Mouse (Mus musculus) left cerebral cortex, postnatal 25 days (tissue): Measurements from ENCODE around the gene Strn3. TPM values are rescaled to one million over a fixed set of nuclear protein-coding genes. Genes with fewer than 3 reads are reported as not detected.
"Not testable (repeated sequence)": the region's sequence is repeated elsewhere in the genome, so short reads cannot be mapped to it uniquely, and the experiment has no call there.

Experiments used
- DNase-seq, 2 experiments: peaks; one replicate each; pipeline ENCODE4 v3.0.0; 2022; ENCODE audit warnings: low spot score in 2 of 2, mixed read lengths in 1 of 2
- intact Hi-C: fragments of 180-260 bp; cut with DNase I; formaldehyde crosslinking; loops from one replicate; pipeline ENCODE4 v1.15.1; 2025
- total RNA-seq, 2 experiments: library from RNA; stranded (reverse); gene quantifications; 2 replicates each; pipeline ENCODE4 v1.2.3; 2021

Strn3 gene
- total RNA-seq, 2 experiments from 2014 or later: 85.6 to 87.7 TPM

GRCm38 (mm10) chr12:51633481-51633880 is 58.2 kb downstream of the Strn3 start:
- DNase-seq: no peak
- intact Hi-C loops: no loop called here

GRCm38 (mm10) chr12:51623366-51623694 is 68.4 kb downstream of the Strn3 start:
- DNase-seq: no peak
- intact Hi-C loops: loop anchor here (5.0 kb wide), 1 partner anchor 221 kb away; no protein-coding TSS in a partner anchor

- intact Hi-C loops: loop anchor here (5.0 kb wide), 1 partner anchor 221 kb away; no protein-coding TSS in a partner anchor
- DNase-seq: peak in 1 of 2 experiments; percentile 44
These were observed 68.9 kb downstream of the Strn3 start for GRCm38 (mm10) chr12:51622670-51623365.

GRCm38 (mm10) chr12:51621161-51621560 is 70.5 kb downstream of the Strn3 start:
- no peak for DNase-seq
- intact Hi-C loops: loop anchor here (5.0 kb wide), 1 partner anchor 219 kb away; no protein-coding TSS in a partner anchor

- intact Hi-C loops: loop anchor here (5.0 kb wide), 1 partner anchor 218 kb away; no protein-coding TSS in a partner anchor
- DNase-seq: no peak
These were observed 71.1 kb downstream of the Strn3 start for GRCm38 (mm10) chr12:51620572-51620971.

- intact Hi-C loops: no loop called here
- no peak for DNase-seq
These were observed 79.3 kb downstream of the Strn3 start for GRCm38 (mm10) chr12:51612361-51612760.

GRCm38 (mm10) chr12:51606138-51606537 is 85.6 kb downstream of the Strn3 start:
- intact Hi-C loops: no loop called here
- peak in 1 of 2 experiments; percentile 41 for DNase-seq

- no peak for DNase-seq
- intact Hi-C loops: no loop called here
These were observed 88.4 kb downstream of the Strn3 start for GRCm38 (mm10) chr12:51603306-51603705.

GRCm38 (mm10) chr12:51594030-51594470 is 97.6 kb downstream of the Strn3 start:
- DNase-seq: no peak
- intact Hi-C loops: loop anchor here (5.0 kb wide), 1 partner anchor 102 kb away; no protein-coding TSS in a partner anchor

- DNase-seq: peak in 1 of 2 experiments; percentile 28
- intact Hi-C loops: loop anchor here (5.0 kb wide), 1 partner anchor 101 kb away; no protein-coding TSS in a partner anchor
These were observed 98.3 kb downstream of the Strn3 start, which contains the start of gene Coch for GRCm38 (mm10) chr12:51593229-51594029. Coch (plus strand) TSS chr12:51593341.

- DNase-seq: no peak
- intact Hi-C loops: loop anchor here (5.0 kb wide), 1 partner anchor 101 kb away; no protein-coding TSS in a partner anchor
These were observed 98.8 kb downstream of the Strn3 start for GRCm38 (mm10) chr12:51592888-51593228.

GRCm38 (mm10) chr12:51591921-51592320 is 99.8 kb downstream of the Strn3 start:
- intact Hi-C loops: loop anchor here (5.0 kb wide), 1 partner anchor 100 kb away; no protein-coding TSS in a partner anchor
- peak in 1 of 2 experiments; percentile 35 for DNase-seq

GRCm38 (mm10) chr12:51589263-51589662 is 102.4 kb downstream of the Strn3 start:
- DNase-seq: no peak
- intact Hi-C loops: no loop called here

- intact Hi-C loops, DNase-seq: not testable (repeated sequence)
These were observed 113.9 kb downstream of the Strn3 start for GRCm38 (mm10) chr12:51577816-51578215.

- intact Hi-C loops: no loop called here
- no peak for DNase-seq
These were observed 119.0 kb downstream of the Strn3 start for GRCm38 (mm10) chr12:51572651-51573050.

GRCm38 (mm10) chr12:51569944-51570343 is 121.8 kb downstream of the Strn3 start:
- intact Hi-C loops: no loop called here
- no peak for DNase-seq

GRCm38 (mm10) chr12:51569472-51569871 is 122.2 kb downstream of the Strn3 start:
- intact Hi-C loops: no loop called here
- no peak for DNase-seq

- DNase-seq: no peak
- intact Hi-C loops: no loop called here
These were observed 124.5 kb downstream of the Strn3 start for GRCm38 (mm10) chr12:51567225-51567624.

- no peak for DNase-seq
- intact Hi-C loops: no loop called here
These were observed 130.3 kb downstream of the Strn3 start for GRCm38 (mm10) chr12:51561416-51561815.
